Mouse (Mus musculus) kidney, postnatal 0 days (tissue): ENCODE data around the gene Glg1. TPM values are rescaled to one million over a fixed set of nuclear protein-coding genes. Genes with fewer than 3 reads are reported as not detected.
A peak's percentile ranks its signal among the peaks of the same experiment; 100 is the strongest.

Experiments used
- ATAC-seq: fragments of 200-750 bp; cut with Nextera tagmentation; replicated peaks from 2 replicates; pipeline ENCODE4 v1.8.0; 2017; ENCODE audit warnings: low read depth, moderate number of reproducible peaks, moderate TSS enrichment, moderate library complexity; ENCODE audit not compliant: low FRiP score
- DNase-seq: peaks from one replicate; pipeline ENCODE4 v3.0.0-alpha.2; 2016; ENCODE audit warnings: low spot score
- H3K27ac ChIP-seq: fragments of 300-500 bp; sonication (generic); 2 replicates; pipeline ENCODE4 v1.5.1; 2014; ENCODE audit warnings: mild to moderate bottlenecking
- H3K27me3 ChIP-seq: fragments of 300-500 bp; sonication (generic); 2 replicates; pipeline ENCODE4 v1.6.1; 2014; ENCODE audit warnings: low read length, mixed read lengths; ENCODE audit not compliant: insufficient read depth
- H3K36me3 ChIP-seq: fragments of 300-500 bp; sonication (generic); 2 replicates; pipeline ENCODE4 v1.6.1; 2014; ENCODE audit warnings: low read length, mixed read lengths; ENCODE audit not compliant: insufficient read depth
- H3K4me1 ChIP-seq: fragments of 300-500 bp; sonication (generic); replicated peaks from 2 replicates; pipeline ENCODE4 v1.6.1; 2014; ENCODE audit warnings: antibody characterized with exemption, low read length, mixed read lengths; ENCODE audit not compliant: insufficient read depth
- H3K4me2 ChIP-seq: fragments of 300-500 bp; sonication (generic); 2 replicates; pipeline ENCODE4 v1.6.1; 2014; ENCODE audit warnings: mild to moderate bottlenecking, low read length, moderate library complexity, mixed read lengths
- H3K4me3 ChIP-seq: fragments of 300-500 bp; sonication (generic); replicated peaks from 2 replicates; pipeline ENCODE4 v1.5.1; 2014; ENCODE audit warnings: low read depth, low read length
- H3K9ac ChIP-seq: fragments of 300-500 bp; sonication (generic); 2 replicates; pipeline ENCODE4 v1.6.1; 2014; ENCODE audit warnings: low read depth, low read length
- H3K9me3 ChIP-seq: fragments of 300-500 bp; sonication (generic); replicated peaks from 2 replicates; pipeline ENCODE4 v1.6.1; 2016; ENCODE audit warnings: low read length, inconsistent platforms, mixed read lengths
- CTCF ChIP-seq: IDR thresholded peaks from 2 replicates; pipeline ENCODE4 v1.5.1; 2016; ENCODE audit warnings: antibody characterized with exemption, low read depth, mild to moderate bottlenecking, moderate library complexity
- WGBS: fragments of 180-500 bp; shearing (Covaris S2); extraction: QIAGEN DNeasy Blood & Tissue Kit; methylation state at CpG from one replicate; pipeline ENCODE4 v1.1.7; 2014; 5-methylcytosine and 5-hydroxymethylcytosine counted together
- polyA plus RNA-seq: library from polyadenylated mRNA; unstranded; fragments of >200 nt; fragmentation: Nextera tagmentation; extraction: Ambion mirVana; gene quantifications from 2 replicates; pipeline ENCODE4 v1.2.1, GENCODE M21; 2015

Gene Glg1
- polyA plus RNA-seq, 1 experiment from 2014 or later, result 63.0 TPM

DNA sequence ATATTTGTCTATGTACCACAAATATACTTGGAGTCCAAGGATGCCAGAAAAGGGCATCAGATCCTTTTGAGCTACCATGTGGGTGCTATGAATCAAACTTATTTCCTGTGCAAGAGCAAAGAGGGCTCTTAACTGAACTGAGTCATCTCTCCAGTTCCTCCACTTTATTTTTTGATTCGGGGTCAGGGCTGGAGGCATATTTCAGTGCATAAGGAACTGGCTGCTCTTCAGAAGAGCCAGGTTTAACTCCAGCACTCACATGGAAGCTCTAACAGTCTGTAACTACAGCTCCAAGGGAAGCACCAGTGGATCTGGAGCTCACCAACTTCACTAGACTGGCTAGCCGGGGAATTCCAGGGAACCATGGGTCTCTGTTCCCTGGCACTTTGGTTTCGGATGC, 21.7 kb downstream of the Glg1 start:
- no peak overlapping the region for H3K4me2 ChIP-seq
- no peaks in the 10 kb centered on the region for H3K9me3 ChIP-seq
- no peak overlapping the region for H3K4me3 ChIP-seq
- no peaks in the 10 kb centered on the region for H3K27me3 ChIP-seq
- no peaks in the 10 kb centered on the region for H3K36me3 ChIP-seq
- 75% methylated on average over 3 of the region's 3 CpGs for WGBS
- no peak for TF ChIP-seq CTCF
- H3K4me1 ChIP-seq, result no peaks in the 10 kb centered on the region
- DNase-seq (no peak), ATAC-seq (no peak)
- H3K27ac ChIP-seq, result peak overlapping the region; percentile 13; the same call in 1 of the 2 replicates
- H3K9ac ChIP-seq, result no peak overlapping the region

DNA sequence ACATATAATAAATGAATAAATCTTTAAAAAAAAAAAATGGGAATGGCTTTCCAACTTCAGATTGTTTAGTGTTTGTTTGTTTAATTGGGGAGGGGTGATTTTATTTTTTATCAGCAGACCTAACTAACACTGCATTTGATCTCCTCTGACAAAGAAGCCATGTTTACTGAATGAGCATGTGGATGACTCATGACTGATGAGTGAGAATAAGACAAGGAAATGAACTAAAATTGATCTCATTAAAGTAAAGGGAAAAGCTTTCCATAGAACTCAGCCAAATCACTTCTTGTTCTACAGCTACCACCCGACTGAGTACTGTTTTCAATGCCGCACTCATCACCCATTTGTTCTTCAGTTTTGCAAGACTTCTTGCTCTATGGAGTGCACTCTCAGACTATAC, 25.3 kb downstream of the Glg1 start:
- no peak for TF ChIP-seq CTCF
- ATAC-seq, result no peak
- no peaks in the 10 kb centered on the region for H3K27me3 ChIP-seq
- H3K4me2 ChIP-seq, result no peak overlapping the region
- WGBS, result 89% methylated on average over 2 of the region's 2 CpGs
- no peaks in the 10 kb centered on the region for H3K4me1 ChIP-seq
- H3K27ac ChIP-seq, result no peak overlapping the region
- no peak overlapping the region for H3K9ac ChIP-seq
- DNase-seq, result no peak
- H3K4me3 ChIP-seq, result no peak overlapping the region
- no peaks in the 10 kb centered on the region for H3K9me3 ChIP-seq
- H3K36me3 ChIP-seq, result no peaks in the 10 kb centered on the region

DNA sequence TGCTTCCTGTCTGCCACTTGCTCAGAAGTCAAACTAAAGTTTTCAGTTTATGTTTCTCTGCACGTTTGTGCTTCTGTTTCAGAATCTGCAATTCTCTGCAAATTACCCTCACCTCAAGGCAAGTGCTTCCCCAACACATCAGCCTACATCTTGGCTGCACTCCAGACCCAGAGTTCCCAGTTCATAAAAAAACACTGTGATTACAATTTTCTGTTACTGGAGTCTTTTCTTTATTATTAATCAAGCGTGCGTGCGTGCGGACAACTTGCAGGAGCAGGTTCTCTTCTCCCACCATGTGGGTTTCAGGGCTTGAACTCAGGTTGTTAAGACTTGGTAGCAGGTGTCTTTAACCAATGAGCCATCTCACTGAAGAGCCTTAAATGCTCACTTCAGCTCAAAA, 34.9 kb downstream of the Glg1 start:
- Histone ChIP-seq H3K36me3 (no peaks in the 10 kb centered on the region), H3K4me2 (no peak overlapping the region), H3K27ac (no peak overlapping the region), H3K9me3 (no peaks in the 10 kb centered on the region), H3K27me3 (no peaks in the 10 kb centered on the region), H3K9ac (no peak overlapping the region), H3K4me1 (no peaks in the 10 kb centered on the region), H3K4me3 (no peak overlapping the region)
- ATAC-seq (no peak), DNase-seq (no peak)
- WGBS, result 44% methylated on average over 5 of the region's 5 CpGs
- TF ChIP-seq CTCF, result no peak

DNA sequence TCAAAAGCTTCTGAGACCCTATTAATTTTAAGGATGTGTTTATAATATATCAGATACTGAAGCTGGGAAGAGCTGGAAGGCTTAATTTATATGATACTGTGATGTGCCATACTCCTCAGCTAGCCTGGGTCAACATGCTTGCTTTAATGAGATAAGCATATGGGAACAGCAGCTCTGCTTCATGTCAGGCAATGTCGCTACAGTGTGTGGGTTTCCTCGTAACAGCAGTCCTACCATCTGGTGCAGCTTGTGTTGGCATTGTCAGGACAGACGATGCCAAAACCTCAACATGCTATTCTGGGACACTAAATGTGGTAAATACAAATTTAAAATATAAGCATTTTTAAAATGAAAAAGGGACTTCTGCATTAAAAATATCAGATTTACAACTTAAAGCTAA, 40.9 kb downstream of the Glg1 start:
- ATAC-seq, result no peak
- no peak overlapping the region for H3K4me3 ChIP-seq
- H3K4me2 ChIP-seq, result no peak overlapping the region
- H3K4me1 ChIP-seq, result no peaks in the 10 kb centered on the region
- H3K27ac ChIP-seq, result no peak overlapping the region
- no peak overlapping the region for H3K9ac ChIP-seq
- 68% methylated on average over 3 of the region's 3 CpGs for WGBS
- no peak for TF ChIP-seq CTCF
- H3K9me3 ChIP-seq, result no peaks in the 10 kb centered on the region
- H3K27me3 ChIP-seq, result no peaks in the 10 kb centered on the region
- H3K36me3 ChIP-seq, result no peaks in the 10 kb centered on the region
- DNase-seq, result no peak

DNA sequence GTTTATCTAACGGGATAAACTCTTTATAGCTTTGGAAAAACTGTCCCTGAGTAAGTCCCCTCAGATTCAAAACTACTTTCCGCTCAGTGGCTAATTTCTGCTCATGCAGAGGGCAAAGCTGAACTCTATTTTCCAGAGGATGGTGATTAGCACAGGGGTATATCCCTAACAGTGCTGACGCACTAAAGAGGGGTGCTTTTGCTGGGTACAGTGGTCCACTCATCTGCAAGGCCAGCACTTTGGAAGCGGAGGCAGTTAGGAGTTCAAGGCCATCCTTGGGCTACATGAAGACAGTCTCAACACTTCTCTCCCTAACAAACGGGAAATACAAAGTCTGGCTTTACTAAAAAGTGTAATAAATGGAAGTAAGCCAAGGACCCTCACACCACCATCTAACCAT, 45.6 kb downstream of the Glg1 start:
- H3K27ac ChIP-seq, result no peak overlapping the region
- DNase-seq, result no peak
- H3K27me3 ChIP-seq, result no peaks in the 10 kb centered on the region
- H3K4me2 ChIP-seq, result no peak overlapping the region
- no peak for ATAC-seq
- H3K9me3 ChIP-seq, result no peaks in the 10 kb centered on the region
- no peaks in the 10 kb centered on the region for H3K36me3 ChIP-seq
- no peaks in the 10 kb centered on the region for H3K4me1 ChIP-seq
- no peak for TF ChIP-seq CTCF
- no peak overlapping the region for H3K9ac ChIP-seq
- 87% methylated on average over 5 of the region's 5 CpGs for WGBS
- H3K4me3 ChIP-seq, result no peak overlapping the region

DNA sequence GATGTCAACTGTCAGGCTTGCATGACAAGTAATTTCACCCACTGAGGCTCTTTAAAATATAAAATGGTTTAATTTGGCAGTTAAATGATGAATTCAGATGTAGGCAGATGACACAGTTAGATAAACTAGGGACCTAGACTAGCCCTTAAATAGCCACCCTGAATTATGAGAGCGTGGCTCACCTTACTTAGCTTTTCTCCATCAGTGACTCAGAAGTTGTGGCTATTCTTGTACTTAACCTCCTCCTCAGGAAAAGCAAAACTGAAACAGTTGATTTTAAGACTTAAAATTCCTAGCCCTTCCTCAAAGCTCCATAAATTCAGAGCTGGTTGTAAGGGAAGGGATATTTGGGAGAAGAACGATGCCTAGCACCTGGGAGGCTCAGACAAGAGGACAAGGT, 47.8 kb downstream of the Glg1 start:
- WGBS, result 90% methylated on average over 2 of the region's 2 CpGs
- no peaks in the 10 kb centered on the region for H3K9me3 ChIP-seq
- no peak for TF ChIP-seq CTCF
- DNase-seq, result no peak
- H3K9ac ChIP-seq, result no peak overlapping the region
- ATAC-seq, result no peak
- no peak overlapping the region for H3K4me3 ChIP-seq
- no peaks in the 10 kb centered on the region; the same call in 1 of the 2 replicates for H3K4me1 ChIP-seq
- H3K27ac ChIP-seq, result no peak overlapping the region
- no peaks in the 10 kb centered on the region for H3K27me3 ChIP-seq
- no peaks in the 10 kb centered on the region for H3K36me3 ChIP-seq
- H3K4me2 ChIP-seq, result no peak overlapping the region

DNA sequence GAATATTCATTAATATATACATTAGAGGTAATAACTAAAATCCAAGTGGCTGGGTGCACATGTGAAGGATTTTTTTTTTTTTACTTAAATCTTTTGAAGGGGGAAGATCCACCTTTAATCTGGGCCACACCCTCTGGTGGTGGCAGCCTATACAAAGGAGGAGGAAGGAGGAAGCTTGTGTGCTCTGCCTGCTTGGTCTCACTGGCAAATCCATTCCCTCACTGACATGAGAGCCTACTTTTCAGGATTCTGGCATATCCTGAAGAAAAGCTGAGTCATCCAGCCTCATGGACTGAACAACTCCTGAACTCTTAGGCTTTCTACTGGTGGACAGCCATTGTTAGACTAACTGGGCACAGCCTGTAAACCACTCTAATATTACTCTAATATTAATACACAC, 49.1 kb downstream of the Glg1 start:
- Histone ChIP-seq H3K4me2 (no peak overlapping the region), H3K4me1 (no peaks in the 10 kb centered on the region; the same call in 1 of the 2 replicates), H3K9me3 (no peaks in the 10 kb centered on the region), H3K27me3 (no peaks in the 10 kb centered on the region), H3K27ac (no peak overlapping the region), H3K4me3 (no peak overlapping the region), H3K9ac (no peak overlapping the region), H3K36me3 (no peaks in the 10 kb centered on the region)
- TF ChIP-seq CTCF, result no peak
- DNase-seq (no peak), ATAC-seq (no peak)
